Mouse (Mus musculus): Measurements from ENCODE around the gene Aprt.

DNA sequence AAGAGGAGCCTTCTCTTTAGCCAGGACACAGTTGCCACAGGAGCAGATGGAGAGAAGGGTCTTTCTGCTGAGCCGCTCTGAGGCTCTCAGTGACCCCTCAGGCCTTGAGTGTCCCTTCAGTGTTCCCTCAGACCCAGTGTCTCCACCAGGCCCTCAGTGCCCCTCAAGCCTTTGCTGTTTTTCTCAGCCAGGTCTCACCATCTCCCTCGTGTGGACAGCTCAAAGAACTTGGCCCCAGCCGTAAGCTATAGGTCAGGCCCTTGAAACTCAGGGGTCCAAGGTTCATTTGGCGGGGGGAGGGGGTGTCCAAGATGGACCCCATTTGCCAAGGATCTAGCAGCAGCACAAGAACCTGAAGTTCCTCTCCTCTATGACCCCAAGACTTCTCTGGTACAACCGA, 47.9 kb upstream of the Aprt start:
- TF ChIP-seq CTCF (IDR thresholded peaks at IDR 0.05; ENCODE audit: low read depth) (peak; percentile 36), EP300 (optimal IDR thresholded peaks at IDR 0.05) (no peak)

Data from stomach, postnatal 0 days (tissue).